Comparison of ENCODE assay signal across 12 mouse cellular contexts in the genomic region with DNA sequence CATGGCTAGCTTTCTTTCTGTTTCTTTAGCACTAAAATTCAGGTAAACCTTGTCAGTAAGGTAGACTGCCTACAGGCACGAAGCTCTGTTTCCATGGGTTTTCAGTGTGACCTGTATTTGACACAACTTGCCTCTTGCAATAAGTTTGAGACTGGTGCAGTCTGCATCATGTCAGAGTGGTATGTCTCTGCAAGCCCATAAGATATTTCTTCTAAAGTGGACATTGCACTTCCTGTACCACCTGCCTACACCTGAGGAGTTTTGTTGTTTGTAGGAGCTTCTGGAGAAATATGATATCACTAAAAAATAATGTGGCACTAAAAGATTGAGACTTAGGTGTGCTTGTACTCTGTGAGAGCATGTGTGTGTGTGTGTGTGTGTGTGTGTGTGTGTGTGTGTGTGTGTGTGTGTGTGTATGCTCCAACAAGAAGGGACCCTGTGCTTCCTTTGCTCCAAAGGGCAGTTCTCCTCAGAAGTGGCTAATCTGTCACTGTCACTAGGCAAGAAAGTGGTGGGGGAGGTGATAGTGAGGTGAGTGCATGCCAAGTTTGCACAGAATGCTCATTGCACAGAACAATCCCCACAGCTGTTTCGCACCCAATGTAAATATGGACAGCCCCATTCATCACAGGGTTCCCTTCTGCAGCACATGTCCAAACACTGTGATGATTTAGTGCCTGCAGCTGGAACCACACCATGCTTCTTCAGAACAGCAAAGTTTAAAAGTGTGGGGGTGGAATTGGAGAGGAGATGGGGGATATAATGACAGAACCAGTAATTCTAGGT.
A peak's percentile ranks its signal among the peaks of the same experiment; 100 is the strongest.
DNase-seq lines count a peak whose midpoint lies in the region; ATAC-seq and TF ChIP-seq lines count a peak whose summit lies in the region.
"Had no signal": no experiment of that assay in that cellular context is flagged by ENCODE, and none has a peak within 500 bp of the region (broad histone marks: within the 10 kb centered on the region; RNA-seq: fewer than 3 reads in every experiment).

No protein-coding gene starts in this region.

- TF ChIP-seq CTCF in kidney, adult 2 months (conservative IDR thresholded peaks at IDR 0.05; ENCODE audit: insufficient read depth, insufficient read length, low read depth, low read length): no peak
- no peak for TF ChIP-seq CTCF in brain, embryonic 14.5 days (IDR thresholded peaks at IDR 0.05; ENCODE audit: borderline replicate concordance, extremely low read depth, insufficient read depth, insufficient read length)

- ATAC-seq in kidney, embryonic 16.5 days (ENCODE audit: low FRiP score, low TSS enrichment): peak; percentile 97
- peak; percentile 69 for ATAC-seq in hindbrain, embryonic 11.5 days (ENCODE audit: low FRiP score)
- ATAC-seq in limb, embryonic 13.5 days (ENCODE audit: low FRiP score, low read depth): peak; percentile 54; the same call in 1 of the 2 replicates
- ATAC-seq: liver, postnatal 0 days had no signal

- H3K27ac ChIP-seq in kidney, embryonic 16.5 days (ENCODE audit: low read length): no peak overlapping the region
- H3K27ac ChIP-seq in kidney, adult 2 months (ENCODE audit: insufficient read depth, low read depth, low read length): no peak overlapping the region
- H3K27ac ChIP-seq in hindbrain, embryonic 11.5 days (ENCODE audit: low read depth, low read length): no peak overlapping the region
- H3K27ac ChIP-seq in limb, embryonic 13.5 days: no peak overlapping the region
- H3K27ac ChIP-seq: forebrain, embryonic 12.5 days had no signal

- TF ChIP-seq POLR2A in kidney, adult 2 months (IDR thresholded peaks at IDR 0.05; ENCODE audit: low read depth, low read length): no peak
- no peak for TF ChIP-seq POLR2A in brain, embryonic 14.5 days (IDR thresholded peaks at IDR 0.05; ENCODE audit: borderline replicate concordance, extremely low read depth, insufficient read depth, insufficient read length, poor library complexity, severe bottlenecking)

- H3K9me3 ChIP-seq in kidney, embryonic 16.5 days (ENCODE audit: low read length): no peaks in the 10 kb centered on the region
- H3K9me3 ChIP-seq in hindbrain, embryonic 11.5 days (ENCODE audit: control insufficient read depth, low read length): no peaks in the 10 kb centered on the region
- H3K9me3 ChIP-seq in limb, embryonic 13.5 days: no peaks in the 10 kb centered on the region
- H3K9me3 ChIP-seq: forebrain, embryonic 12.5 days had no signal

- H3K9ac ChIP-seq in kidney, embryonic 16.5 days (replicated peaks; ENCODE audit: low read length): no peak overlapping the region
- no peak overlapping the region for H3K9ac ChIP-seq in hindbrain, embryonic 11.5 days (ENCODE audit: low read depth, low read length)
- no peak overlapping the region for H3K9ac ChIP-seq in limb, embryonic 13.5 days
- H3K9ac ChIP-seq: forebrain, embryonic 12.5 days; liver, postnatal 0 days had no signal

- H3K4me1 ChIP-seq in kidney, embryonic 16.5 days (ENCODE audit: insufficient read depth, low read length): peaks cover 6% of the 10 kb centered on the region; the same call in 1 of the 2 replicates
- H3K4me1 ChIP-seq in kidney, adult 2 months (ENCODE audit: control insufficient read depth, insufficient read depth, low read length): no peaks in the 10 kb centered on the region
- no peaks in the 10 kb centered on the region for H3K4me1 ChIP-seq in hindbrain, embryonic 11.5 days (replicated peaks; ENCODE audit: control insufficient read depth, insufficient read depth, low read length)
- H3K4me1 ChIP-seq in limb, embryonic 13.5 days: no peaks in the 10 kb centered on the region
- H3K4me1 ChIP-seq: forebrain, embryonic 12.5 days had no signal

- intact Hi-C loops in left cerebral cortex, postnatal 4 days (cut with DNase I): no loop called here

- no peak overlapping the region for H3K4me2 ChIP-seq in kidney, embryonic 16.5 days (replicated peaks; ENCODE audit: low read depth, low read length)
- H3K4me2 ChIP-seq in hindbrain, embryonic 11.5 days (replicated peaks; ENCODE audit: low read depth, low read length): no peak overlapping the region
- H3K4me2 ChIP-seq in limb, embryonic 13.5 days (replicated peaks): no peak overlapping the region
- H3K4me2 ChIP-seq: forebrain, embryonic 12.5 days; midbrain, embryonic 11.5 days had no signal

- WGBS in kidney, embryonic 16.5 days: 32% methylated on average over 2 of the region's 2 CpGs
- WGBS in kidney, adult 2 months: 18% methylated on average over 2 of the region's 2 CpGs
- 59% methylated on average over 2 of the region's 2 CpGs for WGBS in hindbrain, embryonic 11.5 days
- 58% methylated on average over 2 of the region's 2 CpGs for whole genome bisulfite sequencing in limb, embryonic 13.5 days

- H3K4me3 ChIP-seq in kidney, embryonic 16.5 days (ENCODE audit: low read length): no peak overlapping the region
- H3K4me3 ChIP-seq in kidney, adult 2 months (ENCODE audit: insufficient read depth, low read depth, low read length): no peak overlapping the region
- no peak overlapping the region for H3K4me3 ChIP-seq in hindbrain, embryonic 11.5 days (ENCODE audit: low read depth, low read length)
- H3K4me3 ChIP-seq in limb, embryonic 13.5 days: no peak overlapping the region
- H3K4me3 ChIP-seq: forebrain, embryonic 12.5 days had no signal

- H3K27me3 ChIP-seq in kidney, embryonic 16.5 days (ENCODE audit: insufficient read depth, low read length): no peaks in the 10 kb centered on the region
- no peaks in the 10 kb centered on the region for H3K27me3 ChIP-seq in kidney, adult 2 months (replicated peaks; ENCODE audit: control insufficient read depth, insufficient read depth, low read length)
- H3K27me3 ChIP-seq in hindbrain, embryonic 11.5 days (ENCODE audit: control insufficient read depth, insufficient read depth, low read length): no peaks in the 10 kb centered on the region
- no peaks in the 10 kb centered on the region for H3K27me3 ChIP-seq in limb, embryonic 13.5 days
- H3K27me3 ChIP-seq: forebrain, embryonic 12.5 days had no signal

- H3K36me3 ChIP-seq in kidney, embryonic 16.5 days (ENCODE audit: insufficient read depth, low read length): no peaks in the 10 kb centered on the region
- H3K36me3 ChIP-seq in kidney, adult 2 months (ENCODE audit: control insufficient read depth, insufficient read depth, low read length): no peaks in the 10 kb centered on the region
- no peaks in the 10 kb centered on the region for H3K36me3 ChIP-seq in hindbrain, embryonic 11.5 days (ENCODE audit: control insufficient read depth, insufficient read depth, low read length)
- no peaks in the 10 kb centered on the region for H3K36me3 ChIP-seq in limb, embryonic 13.5 days
- H3K36me3 ChIP-seq: forebrain, embryonic 12.5 days had no signal

- DNase-seq in kidney, adult 2 months: no peak
- peak; percentile 8 for DNase-seq in brain, embryonic 14.5 days (ENCODE audit: low read depth)
- DNase-seq in hindbrain, embryonic 11.5 days (ENCODE audit: low spot score): peak; percentile 26
- no peak for DNase-seq in left cerebral cortex, postnatal 4 days
- no peak for DNase-seq in Muller cell, postnatal 12 days (ENCODE audit: inconsistent ontology term)
- no peak for DNase-seq in frontal cortex, adult 2 months (ENCODE audit: extremely low spot score in 1 of 2, low spot score in 1 of 2)
- DNase-seq: heart, postnatal 14 days; liver, postnatal 0 days had no signal

Comparison
In these comparisons a context has a peak if more than half of its experiments do, and no peak if none do; other contexts are left out.
1. DNase-seq: peak in brain, embryonic 14.5 days (single experiment) and hindbrain, embryonic 11.5 days (single experiment); none in kidney, adult 2 months (single experiment), left cerebral cortex, postnatal 4 days (single experiment), Muller cell, postnatal 12 days (single experiment) and frontal cortex, adult 2 months (0 of 2).
2. Peak in every context shown above with its lines, with median percentiles within 50 percentile points of each other: ATAC-seq.